Mouse (Mus musculus) small intestine, adult 2 months (tissue): ENCODE measurements at regions not wholly inside any gene's neighbourhood (a gene's known extent, or its start where the extent isn't known, plus 50 kb on each side); places are given as distances from the start of the nearest gene placed in this dataset.

Experiments used
- CTCF ChIP-seq: fragments of 200-500 bp; IDR thresholded peaks from 2 replicates; pipeline ENCODE4 v1.5.1; 2012; ENCODE audit warnings: low read depth, mild to moderate bottlenecking, control low read depth, inconsistent platforms, low read length, moderate library complexity, mixed read lengths; ENCODE audit not compliant: insufficient replicate concordance, insufficient read length; ENCODE audit errors: extremely low read depth
- POLR2A ChIP-seq: fragments of 200-500 bp; IDR thresholded peaks from 2 replicates; pipeline ENCODE4 v1.6.1; 2012; ENCODE audit warnings: low read depth, mild to moderate bottlenecking, control low read depth, inconsistent platforms, low read length, moderate library complexity

DNA sequence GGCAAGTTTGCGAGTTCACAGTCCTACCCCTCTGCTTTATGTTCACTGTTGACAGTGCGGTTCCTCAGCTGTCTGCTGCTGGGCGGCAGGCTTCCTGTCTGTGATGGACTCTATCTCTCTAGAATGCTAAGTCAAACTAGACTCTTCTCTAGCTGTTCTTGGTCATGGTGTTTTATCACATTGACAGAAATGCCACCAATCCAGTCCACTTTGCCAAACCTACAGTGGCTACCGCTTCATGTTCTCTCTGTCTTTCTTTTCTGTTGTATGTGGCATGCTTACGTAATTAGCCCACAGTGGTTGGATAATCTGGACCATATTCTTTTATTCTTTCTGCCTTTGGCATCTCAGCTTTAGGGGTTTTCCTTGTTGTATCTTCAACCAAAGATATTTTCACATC is 174.5 kb downstream of the 1700010I14Rik start:
- TF ChIP-seq POLR2A: no peak
- TF ChIP-seq CTCF: no peak
